Mouse (Mus musculus) bone marrow macrophage, adult 2 months (primary cell): Measurements from ENCODE around the gene Fahd1.

Source experiments
- CTCF ChIP-seq: IDR thresholded peaks from 2 replicates; pipeline ENCODE4 v1.5.1; 2012; ENCODE audit warnings: low read depth, mild to moderate bottlenecking, low read length, moderate library complexity
- POLR2A ChIP-seq: IDR thresholded peaks from 2 replicates; pipeline ENCODE4 v1.6.1; 2012; ENCODE audit warnings: mild to moderate bottlenecking, low read depth, low read length, borderline replicate concordance

GRCm38 (mm10) chr17:24896993-24897269 is 46.8 kb upstream of the Fahd1 start:
- no peak for TF ChIP-seq POLR2A
- TF ChIP-seq CTCF, result no peak
